ENCODE assay signal across 8 mouse cellular contexts in the genomic region with DNA sequence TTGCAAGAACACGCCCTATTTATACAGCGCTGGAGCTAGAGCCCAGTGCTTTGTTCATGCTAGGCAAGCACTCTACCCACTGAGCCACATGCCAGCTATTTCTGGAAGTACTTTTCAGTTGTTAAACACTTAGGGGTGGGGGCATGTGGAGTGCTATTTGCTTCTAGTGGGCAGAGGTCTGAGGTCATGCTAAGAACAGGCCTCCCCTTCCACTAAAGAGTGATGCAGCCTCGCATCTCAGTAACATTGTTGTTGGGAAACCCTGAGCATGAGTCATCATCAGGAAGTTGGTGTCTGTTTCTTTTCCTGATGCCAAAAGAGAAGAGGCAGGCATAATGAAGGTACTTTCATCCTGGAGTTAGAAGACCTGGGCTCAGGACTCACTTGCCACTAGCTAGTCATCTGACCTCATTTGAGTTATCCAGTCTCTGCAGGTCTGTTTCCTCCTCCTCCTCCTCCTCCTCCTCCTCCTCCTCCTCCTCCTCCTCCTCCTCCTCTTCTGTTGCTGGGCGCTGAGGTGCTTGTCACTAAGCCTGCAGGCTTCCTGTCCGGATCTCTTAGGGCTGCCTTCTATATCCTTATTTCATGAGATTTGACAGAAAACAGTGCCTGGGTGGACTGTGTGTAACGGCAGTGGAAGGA.
A peak's percentile ranks its signal among the peaks of the same experiment; 100 is the strongest.
DNase-seq lines count a peak whose midpoint lies in the region; ATAC-seq and TF ChIP-seq lines count a peak whose summit lies in the region.

No protein-coding gene starts in this region.

- ATAC-seq in erythroblast, adult 5-6 weeks (replicated peaks; ENCODE audit: low FRiP score, poor library complexity, severe bottlenecking): peak; percentile 67
- ATAC-seq in megakaryocyte progenitor cell, adult 5-6 weeks (replicated peaks; ENCODE audit: poor library complexity): peak; percentile 47
- ATAC-seq in midbrain, embryonic 14.5 days (ENCODE audit: low FRiP score, low TSS enrichment): no peak

- H3K79me2 ChIP-seq in heart, adult 2 months (replicated peaks; ENCODE audit: control insufficient read depth, insufficient read depth, low read length): no peaks in the 10 kb centered on the region
- H3K79me2 ChIP-seq in liver, adult 2 months (ENCODE audit: control insufficient read depth, insufficient read depth, low read length): peaks cover 5% of the 10 kb centered on the region; the same call in 1 of the 2 replicates

- H3K4me1 ChIP-seq in heart, adult 2 months (ENCODE audit: control insufficient read depth, insufficient read depth, low read length): peaks cover 18% of the 10 kb centered on the region
- H3K4me1 ChIP-seq in liver, adult 2 months (ENCODE audit: control insufficient read depth, insufficient read depth, low read length): peaks cover 29% of the 10 kb centered on the region
- no peaks in the 10 kb centered on the region for H3K4me1 ChIP-seq in midbrain, embryonic 14.5 days (ENCODE audit: control insufficient read depth, insufficient read depth, low read length)

- no peak for TF ChIP-seq CTCF in heart, adult 2 months (IDR thresholded peaks at IDR 0.05)
- no peak for TF ChIP-seq CTCF in liver, adult 2 months (IDR thresholded peaks at IDR 0.05; ENCODE audit: low read depth, low read length)

- intact Hi-C loops in heart, adult 2 months (cut with DNase I): loop anchor here (5.0 kb wide), 1 partner anchor 70 kb away; no protein-coding TSS in a partner anchor

- no peak for TF ChIP-seq POLR2A in heart, adult 2 months (IDR thresholded peaks at IDR 0.05; ENCODE audit: insufficient read depth, low read depth, low read length)
- TF ChIP-seq POLR2A in liver, adult 2 months (IDR thresholded peaks at IDR 0.05; ENCODE audit: extremely low read depth, insufficient read depth, low read length): no peak

- H3K27ac ChIP-seq in heart, adult 2 months: peak overlapping the region; percentile 45
- H3K27ac ChIP-seq in liver, adult 2 months (replicated peaks; ENCODE audit: insufficient read depth, low read depth, low read length): peak overlapping the region; percentile 62
- H3K27ac ChIP-seq in midbrain, embryonic 14.5 days (replicated peaks; ENCODE audit: low read depth, low read length): no peak overlapping the region

- WGBS in heart, adult 2 months: 48% methylated on average over 5 of the region's 6 CpGs
- 48% methylated on average over 4 of the region's 6 CpGs for WGBS in liver, adult 2 months
- WGBS in midbrain, embryonic 14.5 days: 79% methylated on average over 6 of the region's 6 CpGs

- no peaks in the 10 kb centered on the region; the same call in 1 of the 2 replicates for H3K36me3 ChIP-seq in heart, adult 2 months (ENCODE audit: control insufficient read depth, insufficient read depth, low read length)
- no peaks in the 10 kb centered on the region for H3K36me3 ChIP-seq in liver, adult 2 months (ENCODE audit: control insufficient read depth, insufficient read depth, low read length)
- no peaks in the 10 kb centered on the region for H3K36me3 ChIP-seq in midbrain, embryonic 14.5 days (ENCODE audit: control insufficient read depth, insufficient read depth, low read length)

- H3K4me3 ChIP-seq in heart, adult 2 months: no peak overlapping the region
- H3K4me3 ChIP-seq in liver, adult 2 months (ENCODE audit: insufficient read depth, low read depth, low read length): no peak overlapping the region
- H3K4me3 ChIP-seq in midbrain, embryonic 14.5 days (replicated peaks; ENCODE audit: low read depth, low read length): no peak overlapping the region

- no peaks in the 10 kb centered on the region for H3K9me3 ChIP-seq in midbrain, embryonic 14.5 days (ENCODE audit: control insufficient read depth, low read length)

- TF ChIP-seq EP300 in heart, adult 2 months (IDR thresholded peaks at IDR 0.05; ENCODE audit: insufficient read depth, low read depth, low read length): no peak

- H3K9ac ChIP-seq in heart, adult 2 months (ENCODE audit: low read depth, low read length): no peak overlapping the region
- H3K9ac ChIP-seq in liver, adult 2 months (ENCODE audit: low read depth, low read length): no peak overlapping the region
- H3K9ac ChIP-seq in midbrain, embryonic 14.5 days (replicated peaks; ENCODE audit: low read length): no peak overlapping the region

- DNase-seq in heart, adult 2 months: peak in 1 of 2 experiments; percentile 21
- DNase-seq in heart, postnatal 4 days: no peak
- DNase-seq in liver, adult 2 months (ENCODE audit: extremely low read depth, low read depth, low spot score): peak; percentile 38
- DNase-seq in midbrain, embryonic 14.5 days: no peak
- DNase-seq in layer of hippocampus, adult 8-10 months (ENCODE audit: low spot score in 2 of 2): no peak
- DNase-seq in cerebellum, postnatal 10 days: no peak

- no peaks in the 10 kb centered on the region for H3K27me3 ChIP-seq in heart, adult 2 months (ENCODE audit: control insufficient read depth, insufficient read depth, low read length)
- no peaks in the 10 kb centered on the region for H3K27me3 ChIP-seq in liver, adult 2 months (ENCODE audit: control insufficient read depth, insufficient read depth, low read length)
- no peaks in the 10 kb centered on the region for H3K27me3 ChIP-seq in midbrain, embryonic 14.5 days (ENCODE audit: control insufficient read depth, insufficient read depth, low read length)

- no peak overlapping the region for H3K4me2 ChIP-seq in midbrain, embryonic 14.5 days (ENCODE audit: low read length)
